Mouse (Mus musculus): ENCODE measurements at regions not wholly inside any gene's neighbourhood (a gene's known extent, or its start where the extent isn't known, plus 50 kb on each side); places are given as distances from the start of the nearest gene placed in this dataset.
A peak's percentile ranks its signal among the peaks of the same experiment; 100 is the strongest.

DNA sequence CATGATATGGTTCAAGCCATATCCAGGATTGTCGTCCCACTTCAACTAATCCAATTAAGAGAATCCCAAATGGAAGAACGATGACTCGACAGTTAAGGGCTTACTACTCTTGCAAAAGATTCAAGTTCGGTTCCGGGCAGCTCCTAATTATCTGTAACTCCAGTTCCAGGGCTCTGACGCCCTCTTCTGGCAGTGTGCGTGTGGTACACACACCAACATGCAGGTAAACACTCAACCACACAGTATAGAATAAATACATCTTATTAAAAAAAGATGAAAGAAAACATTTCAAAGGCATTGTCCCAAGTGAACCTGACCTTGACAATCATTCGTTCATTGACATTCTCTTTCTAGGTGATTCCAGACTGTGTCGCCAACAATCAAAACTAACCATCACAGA lies 63.4 kb upstream of the Foxi2 start:
- TF ChIP-seq CTCF (IDR thresholded peaks at IDR 0.05; ENCODE audit: low read depth), result 0 out of 2 replicates have a peak, but pooled peaks have one; percentile 2
- TF ChIP-seq EP300 (IDR thresholded peaks at IDR 0.05; ENCODE audit: low read depth), result no peak

All from liver, postnatal 0 days (tissue).